Mouse (Mus musculus) thymus, postnatal 10 days (tissue): ENCODE measurements around the gene Slc45a1.
"Not testable (repeated sequence)": the region's sequence is repeated elsewhere in the genome, so short reads cannot be mapped to it uniquely, and the experiment has no call there.

ENCODE experiments used
- DNase-seq, 2 experiments: peaks; one replicate each; pipeline ENCODE4 v3.0.0; 2021; ENCODE audit warnings: low spot score in 2 of 2

Gene Slc45a1

DNA sequence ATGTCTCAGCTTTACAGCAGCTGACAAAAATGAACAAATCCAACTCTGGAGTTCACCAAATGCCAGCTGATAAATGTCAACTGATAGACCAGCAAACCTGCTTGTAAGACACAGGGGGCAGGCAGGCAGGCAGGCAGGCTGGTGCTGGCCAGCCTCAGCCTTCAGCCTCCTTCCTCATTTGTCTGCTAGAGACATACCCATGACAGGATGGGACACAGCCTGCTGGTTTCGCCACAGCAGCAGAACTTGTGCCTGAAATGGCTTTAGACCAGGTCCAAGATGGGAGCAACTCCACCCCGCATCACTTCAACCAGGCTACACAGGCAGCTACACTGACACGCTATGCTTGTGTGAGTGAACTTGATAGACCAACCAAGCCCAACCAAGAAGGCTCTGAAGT lies 46.2 kb downstream of the Slc45a1 start:
- no peak for DNase-seq

DNA sequence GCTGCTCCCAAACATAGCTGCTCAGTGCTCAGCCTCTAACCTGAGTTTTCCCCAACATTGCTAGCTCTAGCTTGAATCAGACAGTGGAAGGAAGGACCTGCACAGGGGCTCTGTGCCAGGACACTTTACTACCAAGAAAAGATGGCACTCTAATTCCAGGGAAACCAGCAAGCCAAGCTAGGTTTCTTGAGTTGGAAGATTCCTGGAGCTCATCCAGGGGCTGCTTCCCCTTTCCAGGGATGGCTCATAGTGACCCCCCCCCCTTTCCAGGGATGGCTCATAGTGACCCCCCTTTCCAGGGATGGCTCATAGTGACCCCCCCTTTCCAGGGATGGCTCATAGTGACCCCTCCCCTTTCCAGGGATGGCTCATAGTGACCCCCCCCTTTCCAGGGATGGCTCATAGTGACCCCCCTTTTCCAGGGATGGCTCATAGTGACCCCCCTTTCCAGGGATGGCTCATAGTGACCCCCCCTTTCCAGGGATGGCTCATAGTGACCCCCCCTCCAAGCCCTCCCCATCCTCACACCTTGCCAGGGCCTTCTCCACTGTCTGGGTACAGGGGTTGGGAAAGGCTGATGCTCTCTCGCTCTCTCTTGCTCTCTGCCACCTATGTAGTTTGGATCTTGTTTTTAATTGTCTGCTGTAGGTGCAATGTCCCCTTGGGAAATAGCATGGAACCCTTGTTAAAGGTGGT lies 48.5 kb downstream of the Slc45a1 start:
- DNase-seq, result no peak

DNA sequence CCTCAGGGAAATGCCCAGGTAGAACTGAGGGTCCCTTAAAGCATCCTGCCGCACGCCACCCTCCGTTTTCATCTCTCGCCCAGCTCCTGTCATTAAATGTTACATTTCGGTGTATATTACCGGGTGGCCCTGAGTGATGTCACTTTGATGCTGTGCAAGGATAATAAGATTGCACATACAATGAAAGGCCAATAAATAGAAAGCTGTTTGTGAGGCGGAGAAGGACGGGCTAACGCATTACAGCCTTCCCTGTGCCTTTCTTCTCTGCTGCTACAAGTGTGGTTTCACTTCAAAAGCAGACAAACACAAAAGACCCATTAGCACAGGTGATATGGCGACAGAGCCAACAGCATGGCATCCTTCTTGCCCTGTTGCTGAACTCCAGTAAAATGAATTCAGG lies 50.5 kb downstream of the Slc45a1 start:
- no peak for DNase-seq

DNA sequence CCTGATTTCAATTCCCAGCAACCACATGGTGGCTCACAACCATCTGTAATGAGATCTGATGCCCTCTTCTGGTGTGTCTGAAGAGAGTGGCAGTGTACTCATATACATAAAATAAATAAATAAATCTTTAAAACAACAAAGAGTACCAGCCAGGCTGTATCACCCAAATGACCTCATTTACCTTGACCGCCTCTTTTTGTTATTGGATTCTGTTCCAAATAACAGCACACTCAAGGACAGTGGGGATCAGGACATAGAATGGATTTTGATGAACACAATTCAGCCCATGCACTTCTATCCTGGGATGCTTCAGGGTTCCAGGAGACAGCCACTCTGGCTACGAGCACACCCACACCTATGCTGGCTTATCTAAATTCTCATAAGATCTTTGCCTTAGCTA lies 51.5 kb downstream of the Slc45a1 start:
- DNase-seq, result not testable (repeated sequence)

DNA sequence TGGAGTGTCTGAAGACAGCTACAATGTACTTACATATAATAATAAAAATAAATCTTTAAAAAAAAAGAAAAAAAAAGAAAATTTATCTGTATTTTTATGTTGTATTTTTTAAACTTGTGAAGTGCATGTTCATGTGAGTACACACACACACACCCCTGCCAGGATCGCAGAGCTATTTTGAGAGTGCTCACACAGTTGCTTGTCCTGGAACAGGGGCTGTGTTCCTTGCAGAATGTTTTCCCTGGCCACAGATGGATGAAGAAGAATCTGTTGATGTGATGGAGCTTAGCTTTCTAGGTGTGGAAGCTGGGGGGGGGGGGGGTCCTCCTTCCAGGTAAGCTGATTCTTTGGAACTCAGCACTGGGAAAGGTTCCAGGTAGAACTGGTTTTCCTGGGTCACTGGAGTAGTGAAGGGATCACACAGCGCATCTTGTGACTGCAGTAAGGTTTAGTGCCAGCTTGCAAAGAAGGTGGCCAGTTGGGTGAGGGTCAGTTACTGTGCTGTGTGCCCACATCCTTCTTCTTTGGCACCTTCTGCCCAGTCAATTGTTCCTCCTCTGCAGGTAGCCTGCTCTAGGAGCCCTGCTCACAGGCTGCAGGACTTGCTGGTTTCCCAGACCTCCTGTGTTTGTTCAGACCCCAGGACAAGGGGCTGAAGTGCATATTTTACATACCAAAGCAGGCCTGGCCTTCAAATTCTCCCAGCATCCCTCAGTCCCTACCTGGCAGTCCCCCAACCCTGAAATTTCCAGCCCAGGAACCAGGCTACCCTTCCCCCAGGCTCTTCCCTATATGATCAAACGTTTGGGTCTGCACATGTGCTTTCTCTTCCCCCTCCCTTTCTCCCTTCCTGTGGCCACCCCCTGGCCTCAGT lies 52.6 kb downstream of the Slc45a1 start:
- no peak for DNase-seq

DNA sequence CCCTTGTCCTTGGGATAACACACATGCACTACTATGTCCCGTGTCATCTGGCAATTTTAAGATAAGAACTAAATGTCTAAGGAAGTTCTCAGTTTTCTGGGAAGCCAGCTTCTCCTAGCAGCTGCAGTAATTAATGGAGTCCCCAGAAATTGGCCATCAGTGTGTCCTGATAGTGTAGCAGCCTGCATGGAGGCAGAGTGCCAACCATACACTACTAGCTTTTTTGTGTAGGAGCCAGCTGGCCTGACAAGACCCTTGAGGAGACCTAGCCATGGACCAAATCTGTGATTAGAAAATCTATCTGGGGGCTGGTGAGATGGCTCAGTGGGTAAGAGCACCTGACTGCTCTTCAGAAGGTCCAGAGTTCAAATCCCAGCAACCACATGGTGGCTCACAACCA lies 53.3 kb downstream of the Slc45a1 start:
- no peak for DNase-seq

DNA sequence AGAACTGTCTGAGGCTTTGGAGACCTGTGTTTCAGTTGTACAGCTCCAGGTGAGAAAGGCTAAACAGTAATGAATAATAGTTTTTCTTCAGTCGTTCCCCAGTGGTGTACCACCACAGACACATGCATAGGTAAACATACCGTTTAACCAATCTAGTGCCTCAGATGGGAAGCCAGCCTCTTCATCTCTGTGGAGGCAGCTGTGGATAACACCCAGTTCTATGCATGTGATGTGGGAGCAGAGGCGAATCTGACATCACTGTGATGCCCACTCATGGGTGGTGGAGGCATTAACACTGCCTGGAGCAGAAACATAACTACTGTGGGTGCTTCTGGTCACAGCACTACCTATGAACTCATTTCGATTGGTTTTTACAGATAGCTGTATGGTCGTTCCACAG lies 56.0 kb downstream of the Slc45a1 start:
- no peak for DNase-seq

DNA sequence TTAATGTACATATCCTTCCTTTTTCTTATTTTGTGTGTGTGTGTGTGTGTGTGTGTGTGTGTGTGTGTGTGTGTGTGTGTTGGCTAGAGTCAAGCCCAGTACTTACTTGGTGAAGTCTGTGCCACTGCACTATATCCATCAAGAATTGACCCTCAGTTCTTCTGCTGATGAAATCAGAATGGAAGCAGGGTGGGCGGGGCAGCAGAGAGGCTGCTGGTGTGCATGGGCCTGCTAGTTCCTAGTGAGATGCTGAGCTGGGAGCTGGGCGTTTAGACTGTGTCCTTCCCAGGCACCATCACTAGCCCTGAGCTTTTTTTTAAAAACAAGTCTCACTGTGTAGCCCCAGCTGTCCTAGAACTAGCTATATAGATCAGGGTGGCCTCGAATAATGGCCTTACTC lies 56.9 kb downstream of the Slc45a1 start:
- no peak for DNase-seq

DNA sequence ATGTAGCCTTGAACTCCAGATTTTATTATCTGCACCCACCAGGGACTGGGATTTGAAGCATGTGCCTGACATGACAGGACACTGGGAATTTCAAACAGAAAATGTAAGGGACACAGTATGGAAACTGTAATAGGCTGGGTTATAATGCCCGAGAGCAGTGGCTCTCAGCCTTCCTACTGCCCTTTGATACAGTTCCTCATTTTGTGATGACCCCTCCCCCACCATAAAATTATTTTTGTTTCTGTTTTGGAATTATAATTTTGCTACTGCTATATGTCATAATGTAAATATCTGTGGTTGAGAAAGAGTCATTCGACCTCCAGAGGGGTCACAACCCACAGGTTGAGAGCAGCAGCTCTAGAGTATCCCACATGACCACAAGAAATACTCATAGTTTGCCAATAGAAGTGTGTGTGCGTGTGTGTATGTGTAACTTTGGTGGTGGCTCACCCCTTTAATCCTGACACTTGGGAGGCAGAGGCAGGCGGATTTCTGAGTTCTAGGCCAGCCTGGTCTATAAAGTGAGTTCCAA lies 57.6 kb downstream of the Slc45a1 start:
- DNase-seq, result no peak

DNA sequence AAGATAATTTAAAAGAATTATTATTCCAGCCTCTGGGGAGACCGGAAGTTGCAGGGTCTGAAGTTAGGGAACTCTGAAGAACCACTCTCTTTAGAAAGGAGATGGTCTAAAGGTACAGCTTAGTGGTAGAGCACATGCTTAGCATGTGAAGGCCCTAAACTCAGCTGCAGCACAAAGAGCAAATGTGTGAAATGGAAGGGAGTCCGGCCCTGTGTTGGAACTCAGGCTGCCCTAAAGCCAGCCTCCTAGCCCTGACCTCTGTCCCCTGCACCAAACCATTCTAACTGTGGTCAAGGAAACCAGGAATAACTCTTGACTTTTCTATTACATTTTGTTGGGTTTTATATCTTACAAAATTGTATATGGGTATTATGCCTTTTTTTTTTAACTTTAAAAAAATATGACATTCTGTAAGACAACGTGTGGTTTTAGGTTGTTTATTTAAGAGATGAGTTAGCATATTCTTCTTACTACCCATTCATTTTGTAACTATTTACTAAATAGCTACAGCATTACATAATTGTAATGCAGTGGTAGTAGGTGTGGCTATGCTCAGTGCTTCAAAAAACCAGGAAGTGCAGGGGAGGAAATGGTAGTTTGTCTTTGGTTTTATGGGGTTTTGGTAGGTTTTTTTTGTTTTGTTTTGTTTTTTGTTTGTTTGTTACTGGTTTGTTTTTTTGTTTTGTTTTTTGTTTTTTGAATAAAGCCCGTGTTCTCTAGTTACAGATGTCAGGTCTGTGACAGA lies 58.3 kb downstream of the Slc45a1 start:
- no peak for DNase-seq

DNA sequence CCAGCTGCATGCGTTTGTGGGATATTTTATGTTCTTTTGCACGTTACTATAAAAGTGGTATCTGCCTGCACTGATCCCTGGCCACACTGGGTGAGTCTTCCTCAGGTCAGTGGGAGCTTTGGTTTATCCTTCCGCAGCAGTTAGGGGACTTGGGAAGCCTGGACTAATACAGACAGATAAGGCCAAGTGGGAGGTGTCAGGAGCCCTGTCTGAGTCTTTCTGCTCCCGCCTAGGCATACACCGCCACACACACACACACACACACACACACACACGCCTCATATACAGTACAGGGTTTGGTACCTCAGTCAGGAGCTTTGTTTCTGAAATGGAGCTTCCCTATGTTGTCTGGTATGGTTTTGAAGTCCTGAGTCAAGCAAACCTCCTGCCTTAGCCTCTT lies 59.9 kb downstream of the Slc45a1 start:
- no peak for DNase-seq

DNA sequence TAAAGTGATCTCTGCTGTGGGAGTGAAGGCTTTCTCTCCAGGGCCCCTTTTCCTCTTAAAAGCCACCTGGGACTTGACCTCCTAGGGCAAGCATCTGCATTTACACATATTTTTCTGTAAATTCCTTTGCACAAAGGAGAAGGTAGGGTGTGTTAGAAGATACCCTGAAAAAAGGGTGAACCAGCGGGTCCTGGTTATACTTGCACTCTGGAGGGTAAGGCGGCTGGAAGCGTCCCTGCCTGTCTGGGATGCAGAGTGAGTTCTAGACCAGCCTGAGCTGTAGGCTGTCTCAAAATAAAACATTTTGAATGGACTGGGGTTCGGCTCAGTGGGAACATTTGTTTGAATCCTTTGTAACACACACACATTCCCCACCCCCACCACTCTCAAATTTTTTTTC lies 60.4 kb downstream of the Slc45a1 start:
- no peak for DNase-seq

DNA sequence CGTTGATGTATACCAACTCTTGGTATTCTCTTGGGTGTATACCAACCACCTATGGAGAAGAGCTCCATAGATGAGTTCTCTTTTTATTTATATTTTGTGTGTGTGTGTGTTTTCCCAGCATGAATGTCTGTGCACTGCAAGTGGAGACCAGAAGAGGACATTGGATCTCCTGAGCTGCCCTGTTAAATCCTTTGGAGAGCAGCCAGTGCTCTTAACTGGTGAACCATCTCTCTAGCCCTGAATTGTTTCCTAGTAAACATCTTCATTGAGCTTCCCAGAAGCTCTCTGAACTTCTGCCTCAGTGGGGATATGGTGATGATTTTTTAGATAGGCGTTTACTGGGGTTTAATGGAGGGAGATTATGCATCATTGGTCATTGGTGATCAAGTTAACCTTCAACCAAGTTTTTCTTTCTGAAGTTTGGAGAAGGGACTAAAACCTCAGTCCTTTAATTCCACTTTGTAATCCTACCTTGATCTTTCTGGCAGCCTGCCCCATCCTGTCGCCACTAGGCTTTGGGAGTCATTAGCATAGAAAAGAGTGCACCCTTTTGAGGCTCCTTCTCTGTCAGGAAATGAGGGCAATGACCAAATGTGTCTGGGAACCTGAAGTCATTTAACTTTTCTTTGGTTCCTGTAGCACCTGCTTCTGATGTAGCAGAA lies 61.2 kb downstream of the Slc45a1 start:
- DNase-seq, result no peak

DNA sequence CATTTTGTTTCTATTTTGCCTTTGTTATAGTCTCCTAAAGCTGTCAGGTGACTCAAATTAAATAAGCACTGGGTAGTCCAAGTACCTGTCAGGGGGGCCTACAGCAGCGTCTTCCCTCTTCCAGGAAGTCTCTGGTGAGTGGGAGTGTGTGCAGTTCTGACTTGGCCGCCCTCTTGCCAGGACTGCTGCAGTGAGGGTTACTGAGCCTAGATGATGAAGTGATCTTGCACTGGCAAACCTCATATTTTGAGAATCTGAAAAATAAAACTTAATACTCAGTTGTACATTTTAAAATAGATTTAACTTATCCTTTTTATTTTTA lies 63.7 kb downstream of the Slc45a1 start:
- DNase-seq, result no peak

DNA sequence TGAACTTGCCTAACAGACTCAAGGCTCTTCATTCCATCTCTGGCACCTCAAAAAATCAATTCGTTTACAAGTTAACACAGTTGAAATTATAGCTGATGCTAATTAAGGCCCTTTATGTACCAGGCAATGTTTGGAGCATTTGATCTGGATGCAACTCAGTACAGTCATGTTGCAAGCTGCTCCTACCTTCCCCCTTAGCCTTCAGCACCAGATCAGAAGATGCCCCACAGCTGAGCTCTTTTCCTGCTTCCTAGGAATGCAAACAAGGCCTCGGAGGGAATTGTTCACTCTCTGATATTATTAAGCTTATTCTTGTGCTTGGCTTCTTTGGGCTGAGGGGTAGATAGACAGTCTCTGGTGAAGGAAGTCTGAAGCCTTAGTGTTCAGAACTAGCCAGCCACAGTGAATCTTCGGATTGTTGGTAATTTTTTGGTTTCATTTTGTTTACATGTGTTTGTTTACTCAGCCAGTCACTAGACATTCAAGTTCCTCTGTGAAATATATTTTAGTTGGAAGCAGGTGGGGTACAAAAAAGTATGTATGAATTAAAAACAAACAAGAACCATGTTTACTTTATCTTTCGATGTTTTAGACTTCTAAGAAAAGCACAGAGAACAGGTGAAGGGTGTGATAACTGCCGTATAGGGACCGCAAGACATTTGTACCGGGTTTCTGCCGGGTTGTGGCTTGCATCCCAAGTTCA lies 64.2 kb downstream of the Slc45a1 start:
- DNase-seq, result no peak

DNA sequence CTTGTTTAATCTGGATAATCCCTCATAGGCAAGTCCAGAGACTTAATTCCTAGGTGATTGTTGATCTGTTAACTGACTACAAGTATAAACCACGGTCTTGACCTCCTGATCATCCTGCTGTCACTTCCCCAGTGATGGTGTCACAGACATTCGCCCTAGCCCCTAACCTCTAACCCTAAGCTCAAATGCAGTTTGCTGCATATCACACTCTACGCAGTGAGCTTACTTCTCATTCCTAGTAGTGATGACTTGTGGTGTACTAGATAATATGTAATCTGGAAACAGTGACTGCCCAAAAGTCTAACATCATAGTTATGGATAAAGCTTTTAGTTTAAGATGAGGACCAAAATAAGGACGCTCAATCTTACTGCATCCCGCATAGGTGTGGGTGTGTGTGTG lies 65.7 kb downstream of the Slc45a1 start:
- DNase-seq, result no peak

DNA sequence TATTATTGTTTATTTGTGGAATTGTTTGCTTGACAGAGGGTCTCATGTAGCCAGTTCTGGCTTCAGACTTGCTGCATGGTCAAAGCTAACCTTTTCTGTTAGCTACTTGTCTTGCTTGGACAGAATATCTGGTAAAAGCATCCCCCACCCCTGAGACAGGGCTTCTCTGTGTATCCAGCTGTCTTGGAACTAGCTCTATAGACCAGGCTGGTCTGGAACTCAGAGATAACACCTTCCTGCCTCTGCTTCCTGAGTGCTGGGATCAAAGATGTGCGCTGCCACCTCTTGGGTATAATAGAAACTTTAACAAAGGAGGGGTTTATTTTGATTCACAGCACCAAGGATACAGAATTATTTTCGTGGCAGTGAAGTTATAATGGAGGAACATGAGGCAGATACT lies 66.2 kb downstream of the Slc45a1 start:
- no peak for DNase-seq

DNA sequence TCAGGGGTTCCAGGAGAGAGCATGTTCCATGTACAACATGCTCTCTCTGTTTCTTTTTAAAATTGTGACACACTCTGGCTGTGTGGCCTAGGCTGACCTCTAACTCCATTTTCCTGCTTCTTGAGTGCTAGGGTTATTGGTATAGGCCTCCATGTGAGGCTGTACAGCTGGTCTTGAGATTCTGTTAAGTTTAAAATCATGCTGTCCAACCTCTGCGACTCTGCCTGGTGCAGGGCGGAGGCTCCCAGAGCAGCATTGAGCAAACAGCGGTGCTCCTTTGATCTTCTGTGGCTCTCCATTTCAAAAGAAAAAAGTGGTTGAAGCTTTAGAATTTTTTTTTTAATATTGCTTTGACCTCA lies 68.2 kb downstream of the Slc45a1 start:
- no peak for DNase-seq

DNA sequence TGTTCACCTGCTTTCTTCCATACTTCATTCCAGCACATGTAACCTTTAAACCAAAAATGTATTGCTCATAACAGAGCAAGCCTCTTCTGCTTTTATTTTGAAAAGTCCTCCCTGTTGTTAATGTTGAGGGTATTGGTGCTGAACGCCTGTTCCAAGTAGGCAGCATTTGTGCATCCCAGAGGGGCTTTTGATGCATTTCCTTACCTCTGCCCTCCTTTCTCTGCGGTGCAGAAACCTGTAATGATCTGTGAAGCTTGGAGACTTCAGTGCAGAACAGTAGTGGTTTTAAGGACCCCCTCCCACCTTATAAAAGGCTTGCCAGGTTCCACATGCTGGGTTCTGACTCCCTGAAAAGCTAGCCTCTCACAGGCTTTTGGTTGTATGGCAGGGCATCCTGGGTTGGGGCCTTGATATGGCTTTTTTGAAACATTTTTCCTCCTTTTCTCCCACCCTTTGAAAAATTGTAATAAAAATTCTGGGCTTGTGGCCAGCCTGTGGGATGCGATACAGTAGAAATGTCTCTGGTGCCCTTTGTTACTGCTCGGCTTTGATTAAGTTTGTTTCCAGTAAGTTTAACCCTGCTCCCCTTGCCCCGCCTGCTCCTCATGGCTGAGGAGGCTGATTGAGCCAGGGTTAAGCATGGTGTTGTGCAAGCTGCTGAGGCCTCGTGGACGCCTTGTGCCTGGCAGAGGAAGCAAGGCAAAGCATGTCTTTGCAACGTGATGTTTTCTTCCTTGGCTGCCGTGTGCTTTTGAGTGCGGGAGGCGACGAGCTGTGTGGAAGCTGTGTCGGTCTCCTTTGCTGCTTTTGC lies 68.8 kb downstream of the Slc45a1 start:
- no peak for DNase-seq

DNA sequence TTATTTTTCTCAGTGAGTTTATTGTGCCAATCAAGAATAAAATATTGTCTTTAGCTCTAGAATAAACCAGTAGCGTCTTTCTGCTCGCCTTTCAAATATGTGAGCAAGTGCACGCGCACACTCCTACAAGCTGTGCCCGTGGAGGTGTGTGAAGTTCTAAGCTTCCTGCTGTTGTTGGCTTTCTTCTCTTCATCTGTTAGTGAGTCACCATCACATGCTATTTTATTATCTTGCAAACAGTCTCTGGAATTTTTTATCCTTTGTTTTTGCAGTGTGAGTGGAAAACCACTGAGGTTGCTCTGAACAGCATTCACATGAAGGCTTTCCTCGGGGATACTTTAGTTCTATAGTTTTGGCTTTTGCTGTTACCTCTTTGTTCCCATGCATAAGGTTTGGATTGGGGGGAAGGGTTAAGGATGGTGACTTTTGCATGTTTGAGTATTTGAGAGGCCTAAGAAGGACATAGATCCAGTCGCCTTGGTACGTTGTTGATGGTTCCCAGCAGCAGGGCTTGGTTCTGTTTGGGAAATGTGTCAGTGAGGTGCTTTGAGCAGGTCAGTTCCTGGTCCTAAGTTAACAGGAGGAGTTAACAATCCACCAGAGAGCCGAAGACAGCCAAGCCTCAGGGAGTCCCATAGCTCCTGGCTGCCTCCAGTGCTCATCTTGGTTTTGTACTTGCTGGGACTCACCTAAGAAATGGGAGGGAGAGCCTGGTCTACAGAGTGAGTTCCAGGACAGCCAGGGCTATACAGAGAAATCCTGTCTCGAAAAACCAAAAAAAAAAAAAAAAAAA lies 69.8 kb downstream of the Slc45a1 start:
- DNase-seq, result no peak
